Mouse (Mus musculus): Measurements from ENCODE around the gene Pitpnm2.
A peak's percentile ranks its signal among the peaks of the same experiment; 100 is the strongest.
"Not testable (repeated sequence)": the region's sequence is repeated elsewhere in the genome, so short reads cannot be mapped to it uniquely, and the experiment has no call there.

Pitpnm2 gene

GRCm38 (mm10) chr5:124219431-124219830, 30.1 kb downstream of the Pitpnm2 start:
- no peak for DNase-seq

GRCm38 (mm10) chr5:124218986-124219385, 30.6 kb downstream of the Pitpnm2 start:
- no peak for DNase-seq

- peak; percentile 92 for DNase-seq
Observed at GRCm38 (mm10) chr5:124217566-124218249, 31.9 kb downstream of the Pitpnm2 start.

- not testable (repeated sequence) for DNase-seq
Observed at GRCm38 (mm10) chr5:124217092-124217491, 32.5 kb downstream of the Pitpnm2 start.

- DNase-seq, result no peak
Observed at GRCm38 (mm10) chr5:124216403-124216802, 33.2 kb downstream of the Pitpnm2 start.

GRCm38 (mm10) chr5:124215647-124216046, 33.9 kb downstream of the Pitpnm2 start:
- DNase-seq, result no peak

GRCm38 (mm10) chr5:124214516-124215145, 34.9 kb downstream of the Pitpnm2 start:
- no peak for DNase-seq

GRCm38 (mm10) chr5:124213588-124214469, 35.7 kb downstream of the Pitpnm2 start:
- DNase-seq, result no peak

GRCm38 (mm10) chr5:124211669-124212068, 37.9 kb downstream of the Pitpnm2 start:
- no peak for DNase-seq

GRCm38 (mm10) chr5:124211234-124211633, 38.3 kb downstream of the Pitpnm2 start:
- DNase-seq, result no peak

- DNase-seq, result no peak
Observed at GRCm38 (mm10) chr5:124210281-124211016, 39.1 kb downstream of the Pitpnm2 start.

GRCm38 (mm10) chr5:124209850-124210249, 39.7 kb downstream of the Pitpnm2 start:
- DNase-seq, result no peak

- peak; percentile 54 for DNase-seq
Observed at GRCm38 (mm10) chr5:124208030-124208429, 41.5 kb downstream of the Pitpnm2 start.

GRCm38 (mm10) chr5:124206481-124207038, 43.0 kb downstream of the Pitpnm2 start:
- DNase-seq, result peak; percentile 31

GRCm38 (mm10) chr5:124205809-124206380, 43.7 kb downstream of the Pitpnm2 start:
- DNase-seq, result no peak

- no peak for DNase-seq
Observed at GRCm38 (mm10) chr5:124205211-124205610, 44.3 kb downstream of the Pitpnm2 start.

- no peak for DNase-seq
Observed at GRCm38 (mm10) chr5:124204127-124204794, 45.3 kb downstream of the Pitpnm2 start.

GRCm38 (mm10) chr5:124203251-124203650, 46.3 kb downstream of the Pitpnm2 start:
- DNase-seq, result no peak

- no peak for DNase-seq
Observed at GRCm38 (mm10) chr5:124202071-124202470, 47.5 kb downstream of the Pitpnm2 start.

GRCm38 (mm10) chr5:124201564-124201963, 48.0 kb downstream of the Pitpnm2 start:
- no peak for DNase-seq

- DNase-seq, result no peak
Observed at GRCm38 (mm10) chr5:124200844-124201243, 48.7 kb downstream of the Pitpnm2 start.

Data from right cerebral cortex, adult 18-20 months (tissue).